Mouse (Mus musculus): Measurements from ENCODE around the gene C3. TPM values are rescaled to one million over a fixed set of nuclear protein-coding genes. Genes with fewer than 3 reads are reported as not detected.

The C3 gene
- polyA plus RNA-seq, 1 experiment: 254 TPM

DNA sequence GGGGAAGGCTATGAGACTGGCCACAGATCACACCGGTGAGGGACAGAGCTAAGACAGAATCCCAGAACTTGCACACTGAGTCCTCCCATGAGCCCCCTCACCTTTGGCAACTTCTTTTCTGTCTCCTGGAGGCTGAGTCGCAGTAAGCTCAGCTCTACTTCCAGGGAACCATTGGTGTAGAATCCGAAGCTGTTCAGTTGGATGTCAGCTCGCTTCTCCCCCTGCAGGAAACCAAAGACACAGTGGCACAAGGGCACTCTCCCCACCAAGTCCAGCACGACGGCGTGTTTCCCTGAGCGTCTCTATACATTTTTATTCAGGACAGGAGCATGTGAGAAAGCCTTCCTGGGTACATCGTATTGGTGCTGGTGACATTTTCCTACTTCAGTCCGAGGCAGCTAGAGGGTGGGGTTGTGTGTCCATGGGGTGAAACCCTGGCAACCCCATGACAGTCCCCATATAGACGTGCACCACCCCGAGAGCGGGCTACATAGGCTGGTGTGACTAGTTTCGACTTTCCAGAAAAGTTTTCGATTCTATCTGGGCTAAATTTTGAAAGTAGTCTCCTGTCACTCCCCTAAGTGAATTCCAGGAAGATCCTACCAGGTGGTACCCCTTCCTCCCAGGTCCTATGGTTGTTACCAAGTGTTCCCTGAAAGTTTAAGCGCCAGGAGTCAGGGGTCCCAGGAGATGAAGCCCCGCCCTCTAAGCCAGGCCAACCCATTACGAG lies 18.9 kb upstream of the C3 start:
- DNase-seq: no peak
- TF ChIP-seq POLR2A (IDR thresholded peaks at IDR 0.05; ENCODE audit: borderline replicate concordance, extremely low read depth, low read depth, low read length) (no peak), CTCF (IDR thresholded peaks at IDR 0.05; ENCODE audit: insufficient read depth, low read length) (no peak)
- Histone ChIP-seq H3K4me3 (replicated peaks; ENCODE audit: extremely low read depth, low read depth, low read length) (peak overlapping the region; percentile 87), H3K4me1 (ENCODE audit: control insufficient read depth, insufficient read depth, low read length) (peaks cover 8% of the 10 kb centered on the region)
- 3% methylated on average over 18 of the region's 18 CpGs for WGBS

DNA sequence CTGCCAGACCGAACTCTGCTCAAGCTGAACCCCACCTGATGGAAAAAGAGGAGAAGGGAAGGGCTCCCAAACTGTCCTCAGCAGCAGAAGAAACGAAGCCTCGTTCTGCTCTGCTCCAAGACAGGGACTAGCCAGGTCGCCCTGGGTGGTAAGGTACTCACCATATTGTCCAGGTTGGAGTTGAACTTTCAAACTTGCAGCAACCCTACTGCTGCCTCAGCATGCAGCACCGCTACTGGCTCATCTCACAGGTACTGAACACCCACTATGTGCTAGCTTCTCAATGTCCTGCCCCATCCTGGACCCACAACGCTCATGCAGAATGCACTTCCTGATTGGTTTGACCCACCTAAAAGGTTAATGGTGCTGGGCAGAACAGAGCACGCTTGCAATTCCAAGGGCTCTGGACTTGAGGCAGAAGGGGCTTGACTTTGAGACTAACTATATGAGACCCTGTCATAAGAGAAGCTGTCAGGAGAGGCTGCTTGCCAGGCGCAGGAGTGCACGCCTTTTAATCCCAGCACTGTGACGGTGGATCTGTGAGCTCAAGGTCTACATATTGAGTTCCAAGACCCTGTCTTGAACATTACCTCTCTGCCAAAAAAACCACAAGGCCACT lies 17.5 kb upstream of the C3 start:
- no peak overlapping the region for H3K4me3 ChIP-seq (replicated peaks; ENCODE audit: extremely low read depth, low read depth, low read length)
- DNase-seq: no peak
- 87% methylated on average over 10 of the region's 10 CpGs for WGBS
- peaks cover 8% of the 10 kb centered on the region for H3K4me1 ChIP-seq (ENCODE audit: control insufficient read depth, insufficient read depth, low read length)
- TF ChIP-seq CTCF (IDR thresholded peaks at IDR 0.05; ENCODE audit: insufficient read depth, low read length): no peak

DNA sequence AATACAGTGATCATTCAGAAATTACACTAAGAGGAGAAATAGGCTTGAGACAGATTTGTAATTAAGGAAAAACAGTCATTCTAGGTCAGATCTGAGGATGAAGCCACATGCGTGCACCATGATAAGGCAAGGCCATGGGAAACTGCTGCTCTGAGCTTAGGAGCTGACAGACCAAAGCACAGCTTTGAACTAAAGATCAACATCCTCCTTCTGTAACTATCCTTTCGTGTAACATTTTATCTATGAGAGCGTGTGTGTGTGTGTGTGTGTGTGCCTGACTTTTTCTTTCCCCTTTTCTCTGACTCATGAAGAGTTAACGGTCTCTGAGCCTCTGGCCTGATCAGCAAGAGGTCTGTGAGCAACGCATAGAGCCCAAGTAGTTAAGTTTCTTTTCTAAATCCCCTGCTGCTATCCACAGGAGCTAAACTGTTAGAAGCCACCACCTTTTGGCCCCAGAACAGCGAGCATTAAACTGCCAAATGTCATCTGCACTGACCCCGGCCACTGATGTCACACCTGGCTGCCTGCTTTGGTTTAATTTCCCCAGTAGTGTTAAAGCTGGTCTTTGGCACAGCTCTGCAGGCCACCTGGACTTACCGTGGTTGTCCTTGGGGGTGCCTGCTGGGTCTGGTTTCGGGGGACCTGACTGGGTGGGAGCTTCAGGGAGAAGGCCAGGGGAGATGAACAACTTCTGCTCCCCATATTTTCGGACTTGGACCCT lies 15.9 kb upstream of the C3 start:
- 69% methylated on average over 10 of the region's 10 CpGs for WGBS

DNA sequence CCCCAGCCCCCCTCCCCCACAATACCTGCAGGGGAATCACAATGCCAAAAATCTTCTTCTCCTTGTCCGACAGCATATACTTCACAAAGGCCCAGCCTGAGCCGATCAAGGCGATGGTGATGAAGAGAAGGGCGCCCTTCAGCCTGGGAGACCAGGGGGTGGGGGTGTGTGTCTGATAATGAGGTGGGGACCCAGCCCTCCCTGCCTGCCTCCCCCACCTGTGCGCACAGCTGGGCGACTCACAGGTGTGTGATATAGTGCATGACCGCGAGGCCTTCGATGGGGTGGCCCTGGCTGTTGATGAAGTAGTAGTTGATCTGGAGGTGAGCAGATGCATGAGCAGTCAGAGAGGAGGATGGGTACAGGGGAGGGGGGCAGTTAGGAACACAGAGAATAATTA lies 9.2 kb upstream of the C3 start:
- WGBS: 96% methylated on average over 9 of the region's 9 CpGs
- Histone ChIP-seq H3K4me3 (replicated peaks; ENCODE audit: extremely low read depth, low read depth, low read length) (no peak overlapping the region), H3K4me1 (ENCODE audit: control insufficient read depth, insufficient read depth, low read length) (0 out of 2 replicates have a peak, but pooled peaks cover under 1% of the 10 kb centered on the region)
- TF ChIP-seq CTCF (IDR thresholded peaks at IDR 0.05; ENCODE audit: insufficient read depth, low read length) (no peak), POLR2A (IDR thresholded peaks at IDR 0.05; ENCODE audit: borderline replicate concordance, extremely low read depth, low read depth, low read length) (no peak)
- no peak for DNase-seq

More for the DNA sequence above, 15.9 kb upstream of the C3 start:
- DNase-seq: no peak
- Histone ChIP-seq H3K4me1 (ENCODE audit: control insufficient read depth, insufficient read depth, low read length) (peaks cover 7% of the 10 kb centered on the region), H3K4me3 (replicated peaks; ENCODE audit: extremely low read depth, low read depth, low read length) (no peak overlapping the region)
- TF ChIP-seq POLR2A (IDR thresholded peaks at IDR 0.05; ENCODE audit: borderline replicate concordance, extremely low read depth, low read depth, low read length) (no peak), CTCF (IDR thresholded peaks at IDR 0.05; ENCODE audit: insufficient read depth, low read length) (no peak)

DNA sequence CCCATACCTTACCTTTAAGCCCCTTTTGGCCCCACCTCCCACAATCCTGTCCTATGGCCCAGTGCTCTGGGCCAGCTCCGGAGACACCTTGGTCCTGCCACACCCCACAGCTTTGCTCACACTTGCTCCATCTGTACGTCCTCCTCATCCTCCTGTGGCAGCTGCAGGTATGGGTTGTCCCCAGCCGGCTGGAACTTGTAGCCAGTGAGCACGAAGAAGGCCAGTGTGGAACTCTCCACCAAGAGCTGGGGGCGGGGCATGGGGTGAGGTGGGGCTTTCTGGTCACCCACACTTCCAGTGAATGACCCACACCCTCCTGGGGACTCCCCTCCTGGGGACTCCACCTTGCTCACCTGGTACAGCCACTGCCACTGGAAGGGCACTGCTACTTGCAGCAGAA lies 7.9 kb upstream of the C3 start:
- 0 out of 2 replicates have a peak, but pooled peaks cover 2% of the 10 kb centered on the region for H3K4me1 ChIP-seq (ENCODE audit: control insufficient read depth, insufficient read depth, low read length)
- TF ChIP-seq POLR2A (IDR thresholded peaks at IDR 0.05; ENCODE audit: borderline replicate concordance, extremely low read depth, low read depth, low read length) (no peak), CTCF (IDR thresholded peaks at IDR 0.05; ENCODE audit: insufficient read depth, low read length) (no peak)
- no peak for DNase-seq
- WGBS: 95% methylated on average over 5 of the region's 5 CpGs
- no peak overlapping the region for H3K4me3 ChIP-seq (replicated peaks; ENCODE audit: extremely low read depth, low read depth, low read length)

DNA sequence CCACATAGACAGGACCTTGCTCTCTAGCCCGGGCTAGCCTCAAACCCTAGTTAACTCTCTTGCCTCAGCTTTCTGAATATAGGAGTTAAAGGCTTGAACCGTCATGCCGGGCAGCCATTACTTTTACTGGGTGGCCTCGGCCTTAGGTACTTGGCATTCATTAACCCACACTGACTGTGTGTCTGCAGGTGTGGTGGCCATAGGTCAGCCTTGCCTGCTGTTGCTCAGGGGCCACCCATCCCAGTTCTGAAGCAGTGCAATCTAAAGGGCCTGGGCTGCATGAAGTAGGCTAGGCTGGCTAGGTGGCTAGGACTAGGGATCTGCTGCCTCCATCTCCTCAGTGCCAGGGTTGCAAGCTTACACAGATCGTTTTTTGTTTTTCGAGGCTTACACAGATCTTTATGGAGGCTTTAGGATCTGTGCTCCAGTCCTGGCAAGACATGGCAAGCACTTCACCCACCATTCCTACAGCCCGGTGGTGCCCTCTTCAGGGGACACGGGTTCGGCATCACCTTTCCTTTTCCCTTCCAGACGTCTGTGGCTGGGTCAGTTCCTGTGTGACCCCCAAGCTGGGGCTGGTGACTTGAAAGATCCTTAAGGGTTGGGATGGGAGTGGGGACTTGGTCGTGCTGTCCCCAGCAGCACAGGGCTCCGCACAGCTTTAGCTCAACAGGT lies 6.5 kb upstream of the C3 start:
- 79% methylated on average over 12 of the region's 12 CpGs for WGBS
- Histone ChIP-seq H3K4me1 (ENCODE audit: control insufficient read depth, insufficient read depth, low read length) (peaks cover 8% of the 10 kb centered on the region), H3K4me3 (replicated peaks; ENCODE audit: extremely low read depth, low read depth, low read length) (no peak overlapping the region)
- no peak for DNase-seq
- no peak for TF ChIP-seq CTCF (IDR thresholded peaks at IDR 0.05; ENCODE audit: insufficient read depth, low read length)
- TF ChIP-seq POLR2A (IDR thresholded peaks at IDR 0.05; ENCODE audit: borderline replicate concordance, extremely low read depth, low read depth, low read length): no peak

DNA sequence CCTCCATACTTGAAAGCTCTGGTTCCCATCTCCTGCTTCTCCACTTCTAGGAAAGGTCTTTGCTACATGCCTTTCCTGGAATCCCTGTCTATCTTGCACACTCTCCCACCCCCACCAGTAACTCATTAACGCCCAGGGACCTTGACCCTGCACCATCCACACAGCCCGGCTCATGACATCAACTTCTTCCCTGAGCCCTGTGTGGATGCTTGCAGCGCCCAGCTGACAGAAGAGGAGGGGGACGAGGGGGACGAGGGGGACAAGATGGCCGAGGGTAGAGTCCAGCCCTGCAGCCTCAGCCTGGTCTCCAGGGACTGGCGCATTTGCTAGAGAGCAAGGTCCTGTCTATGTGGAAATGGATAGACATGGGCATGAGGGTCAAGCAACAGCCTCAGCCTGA lies 5.1 kb upstream of the C3 start:
- TF ChIP-seq CTCF (IDR thresholded peaks at IDR 0.05; ENCODE audit: insufficient read depth, low read length): no peak
- TF ChIP-seq POLR2A (IDR thresholded peaks at IDR 0.05; ENCODE audit: borderline replicate concordance, extremely low read depth, low read depth, low read length): 0 out of 2 replicates have a peak, but pooled peaks have one; percentile 3
- 32% methylated on average over 7 of the region's 7 CpGs for WGBS
- peaks cover 12% of the 10 kb centered on the region for H3K4me1 ChIP-seq (ENCODE audit: control insufficient read depth, insufficient read depth, low read length)
- no peak overlapping the region for H3K4me3 ChIP-seq (replicated peaks; ENCODE audit: extremely low read depth, low read depth, low read length)
- DNase-seq: no peak

DNA sequence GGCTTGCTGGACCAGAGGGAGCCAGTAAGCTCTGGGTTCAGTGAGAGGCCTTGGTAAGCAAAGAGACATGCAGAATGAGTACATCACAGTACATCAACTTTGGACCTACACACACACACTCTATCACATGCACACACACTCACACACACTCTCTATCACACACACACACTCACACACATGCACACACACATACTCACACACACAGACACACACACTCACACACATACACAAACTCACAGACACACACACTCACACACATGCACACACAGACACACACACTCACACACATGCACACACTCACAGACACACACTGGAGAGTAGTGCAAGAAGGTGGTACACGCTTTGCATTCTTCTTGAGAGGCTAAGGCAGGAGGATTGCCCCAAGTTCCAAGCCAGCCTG lies 4.3 kb upstream of the C3 start:
- 89% methylated on average over 1 of the region's 1 CpGs for WGBS
- no peak for DNase-seq
- H3K4me3 ChIP-seq (replicated peaks; ENCODE audit: extremely low read depth, low read depth, low read length): no peak overlapping the region
- peaks cover 12% of the 10 kb centered on the region for H3K4me1 ChIP-seq (ENCODE audit: control insufficient read depth, insufficient read depth, low read length)
- TF ChIP-seq CTCF (IDR thresholded peaks at IDR 0.05; ENCODE audit: insufficient read depth, low read length) (no peak), POLR2A (IDR thresholded peaks at IDR 0.05; ENCODE audit: borderline replicate concordance, extremely low read depth, low read depth, low read length) (no peak)

DNA sequence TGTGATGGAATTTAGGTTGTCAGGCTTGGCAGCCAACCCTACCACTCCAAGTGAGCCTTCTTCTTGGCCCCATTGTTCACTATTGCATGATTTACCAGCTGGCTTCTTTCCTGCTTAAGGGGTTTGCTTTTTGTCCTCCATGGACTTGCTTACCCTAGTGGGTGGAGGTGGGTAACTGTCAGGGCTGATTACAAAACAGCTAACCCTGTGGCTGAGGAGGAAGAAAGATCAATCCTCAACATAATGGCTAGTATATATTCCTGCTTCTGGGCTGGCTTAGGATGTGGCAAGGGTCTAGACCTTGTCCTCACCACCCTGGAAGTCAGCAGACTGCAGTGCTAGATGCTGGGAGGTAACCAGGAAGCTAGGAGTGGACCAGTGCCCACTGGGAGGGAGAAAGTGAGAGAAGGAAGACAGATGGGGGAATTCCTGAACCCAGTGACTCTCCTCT lies 3.4 kb upstream of the C3 start:
- no peak overlapping the region for H3K4me3 ChIP-seq (replicated peaks; ENCODE audit: extremely low read depth, low read depth, low read length)
- no peak for TF ChIP-seq POLR2A (IDR thresholded peaks at IDR 0.05; ENCODE audit: borderline replicate concordance, extremely low read depth, low read depth, low read length)
- TF ChIP-seq CTCF (IDR thresholded peaks at IDR 0.05; ENCODE audit: insufficient read depth, low read length): no peak
- DNase-seq: peak; percentile 25
- H3K4me1 ChIP-seq (ENCODE audit: control insufficient read depth, insufficient read depth, low read length): peaks cover 12% of the 10 kb centered on the region
